Mouse (Mus musculus) ES-Bruce4 (cell line): ENCODE results near the gene Reg3b. TPM values are rescaled to one million over a fixed set of nuclear protein-coding genes. Genes with fewer than 3 reads are reported as not detected.

ENCODE experiments used
- H3K27ac ChIP-seq: 2 replicates; pipeline ENCODE4 v1.5.1; 2012; ENCODE audit warnings: low read length, inconsistent platforms; ENCODE audit not compliant: insufficient read depth
- H3K27me3 ChIP-seq: 2 replicates; pipeline ENCODE4 v1.6.1; 2012; ENCODE audit warnings: mild to moderate bottlenecking, low read length, inconsistent platforms; ENCODE audit not compliant: control insufficient read depth, poor library complexity, insufficient read depth, severe bottlenecking
- H3K36me3 ChIP-seq: 2 replicates; pipeline ENCODE4 v1.6.1; 2012; ENCODE audit warnings: inconsistent platforms, mild to moderate bottlenecking, low read length, moderate library complexity; ENCODE audit not compliant: control insufficient read depth, poor library complexity, insufficient read depth, severe bottlenecking
- H3K4me1 ChIP-seq: one replicate; pipeline ENCODE4 v1.8.1; 2011; ENCODE audit warnings: low read length; ENCODE audit not compliant: control insufficient read depth, insufficient read depth
- H3K4me3 ChIP-seq: 2 replicates; pipeline ENCODE4 v1.5.1; 2011; ENCODE audit warnings: low read depth, mild to moderate bottlenecking, low read length
- H3K9ac ChIP-seq: 2 replicates; pipeline ENCODE4 v1.6.1; 2012; ENCODE audit warnings: low read depth, mild to moderate bottlenecking, inconsistent platforms; ENCODE audit not compliant: poor library complexity, severe bottlenecking
- H3K9me3 ChIP-seq: replicated peaks from 2 replicates; pipeline ENCODE4 v1.6.1; 2012; ENCODE audit warnings: mild to moderate bottlenecking, low read length, inconsistent platforms; ENCODE audit not compliant: control insufficient read depth, poor library complexity, insufficient read depth, severe bottlenecking
- CTCF ChIP-seq: IDR thresholded peaks from one replicate; pipeline ENCODE4 v1.8.1; 2011; ENCODE audit warnings: low read depth, low read length
- EP300 ChIP-seq: IDR thresholded peaks from 2 replicates; pipeline ENCODE4 v1.6.1; 2011; ENCODE audit warnings: low read depth, low read length; ENCODE audit not compliant: insufficient read depth
- POLR2A ChIP-seq: IDR thresholded peaks from one replicate; pipeline ENCODE4 v1.8.1; 2011; ENCODE audit warnings: low read length; ENCODE audit not compliant: insufficient read depth
- polyA plus RNA-seq: library from polyadenylated mRNA; stranded (reverse); fragments of >200 nt; gene quantifications from 2 replicates; pipeline ENCODE4 v1.2.4, GENCODE M21; 2011; ENCODE audit warnings: low read depth; ENCODE audit not compliant: missing spikeins, insufficient read depth, insufficient read length

The Reg3b gene
- not detected in 2 replicates for polyA plus RNA-seq

DNA sequence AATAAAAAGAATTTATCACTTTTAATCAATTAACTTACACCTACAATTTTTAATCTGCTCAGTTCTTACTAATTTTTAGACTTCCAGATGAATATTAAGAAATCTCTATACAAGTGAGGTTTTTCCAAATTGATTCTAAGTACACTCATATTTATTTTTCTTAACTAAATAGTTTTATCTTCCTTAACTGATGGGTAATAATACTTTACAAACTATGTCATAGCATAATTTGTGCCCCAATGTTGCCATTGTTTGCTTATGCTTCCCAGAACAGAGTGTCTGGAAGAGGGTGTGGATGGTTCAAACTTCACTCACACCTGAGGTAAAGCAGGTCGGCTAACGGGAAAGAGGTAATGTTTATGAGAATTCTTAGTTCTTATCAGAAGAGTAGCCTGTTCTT, at the start of gene Reg3b:
Reg3b (plus strand) TSS at position 301 of the 400 bp plus-strand sequence.
- no peak within 1 kb of the TSS for H3K27ac ChIP-seq
- no peak within 1 kb of the TSS for H3K9ac ChIP-seq
- TF ChIP-seq CTCF = no peak
- no peak for TF ChIP-seq POLR2A
- no peaks in the 10 kb centered on the region for H3K27me3 ChIP-seq
- no peaks in the 10 kb centered on the region for H3K4me1 ChIP-seq
- H3K36me3 ChIP-seq = no peaks in the 10 kb centered on the region
- H3K9me3 ChIP-seq = no peaks in the 10 kb centered on the region
- no peak within 1 kb of the TSS for H3K4me3 ChIP-seq

GRCm38 (mm10) chr6:78327798-78328197, 42.7 kb upstream of the Reg3b start:
- Histone ChIP-seq H3K27me3 (no peaks in the 10 kb centered on the region), H3K9me3 (no peaks in the 10 kb centered on the region), H3K4me1 (no peaks in the 10 kb centered on the region), H3K9ac (no peak overlapping the region), H3K36me3 (no peaks in the 10 kb centered on the region), H3K4me3 (no peak overlapping the region), H3K27ac (no peak overlapping the region)
- no peak for TF ChIP-seq CTCF
- no peak for TF ChIP-seq POLR2A
- no peak for TF ChIP-seq EP300

DNA sequence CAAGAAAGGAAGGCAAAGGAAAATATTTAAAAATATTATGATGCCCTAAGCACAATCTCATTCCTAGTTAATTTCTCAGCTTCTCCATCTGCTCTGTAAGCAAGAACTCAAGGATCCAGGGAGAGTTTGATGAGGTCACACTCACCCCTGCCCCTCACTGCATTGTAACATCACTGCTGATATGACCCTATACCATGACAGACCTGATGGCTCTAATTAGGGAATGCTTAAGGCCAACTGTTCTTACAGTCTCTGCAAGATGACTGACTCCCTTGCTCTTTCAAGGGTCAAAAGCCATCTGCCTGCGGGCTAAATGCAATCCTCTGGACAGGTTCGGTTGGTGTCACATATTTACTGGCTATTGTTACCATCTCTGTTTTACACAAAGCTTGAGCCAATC, 41.3 kb upstream of the Reg3b start:
- Histone ChIP-seq H3K9ac (no peak overlapping the region), H3K36me3 (no peaks in the 10 kb centered on the region), H3K4me1 (no peaks in the 10 kb centered on the region), H3K9me3 (no peaks in the 10 kb centered on the region), H3K4me3 (no peak overlapping the region), H3K27ac (no peak overlapping the region), H3K27me3 (no peaks in the 10 kb centered on the region)
- TF ChIP-seq POLR2A (no peak), CTCF (no peak), EP300 (no peak)

- H3K4me3 ChIP-seq = no peak overlapping the region
- no peaks in the 10 kb centered on the region for H3K27me3 ChIP-seq
- no peak overlapping the region for H3K9ac ChIP-seq
- no peaks in the 10 kb centered on the region for H3K4me1 ChIP-seq
- no peak overlapping the region for H3K27ac ChIP-seq
- no peaks in the 10 kb centered on the region for H3K9me3 ChIP-seq
- H3K36me3 ChIP-seq = no peaks in the 10 kb centered on the region
- TF ChIP-seq POLR2A (no peak), EP300 (no peak), CTCF (no peak)
Observed at GRCm38 (mm10) chr6:78331919-78332569, 38.4 kb upstream of the Reg3b start.

DNA sequence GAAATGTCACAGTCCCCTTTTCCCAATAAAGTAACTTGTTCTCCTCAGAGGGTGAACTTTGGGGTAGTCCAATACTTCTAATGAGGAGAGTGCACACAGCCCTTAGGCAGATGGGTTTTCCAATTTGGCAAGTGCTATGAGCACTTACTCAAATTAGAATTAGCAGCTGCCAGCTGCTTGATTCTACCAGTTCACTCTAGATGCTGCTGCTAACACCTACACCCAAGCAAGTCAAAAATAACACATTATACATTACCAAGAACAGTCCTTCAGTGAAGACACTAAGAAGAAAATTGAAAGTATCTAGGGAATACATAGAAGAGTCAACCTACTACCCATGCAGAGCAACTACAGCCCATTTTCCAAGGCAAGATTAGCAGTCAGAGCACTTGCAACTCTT, 30.2 kb upstream of the Reg3b start:
- TF ChIP-seq CTCF (no peak), POLR2A (no peak), EP300 (no peak)
- no peaks in the 10 kb centered on the region for H3K27me3 ChIP-seq
- H3K9me3 ChIP-seq = no peaks in the 10 kb centered on the region
- H3K4me3 ChIP-seq = no peak overlapping the region
- H3K27ac ChIP-seq = no peak overlapping the region
- no peaks in the 10 kb centered on the region for H3K4me1 ChIP-seq
- no peaks in the 10 kb centered on the region for H3K36me3 ChIP-seq
- H3K9ac ChIP-seq = no peak overlapping the region

- Histone ChIP-seq H3K4me1 (no peaks in the 10 kb centered on the region), H3K9me3 (no peaks in the 10 kb centered on the region), H3K4me3 (no peak overlapping the region), H3K27me3 (no peaks in the 10 kb centered on the region), H3K9ac (no peak overlapping the region), H3K27ac (no peak overlapping the region), H3K36me3 (no peaks in the 10 kb centered on the region)
- TF ChIP-seq POLR2A = no peak
- TF ChIP-seq CTCF = no peak
- no peak for TF ChIP-seq EP300
Observed at GRCm38 (mm10) chr6:78341689-78342088, 28.8 kb upstream of the Reg3b start.
